Mouse (Mus musculus): ENCODE data around the gene Hdac11. TPM values are rescaled to one million over a fixed set of nuclear protein-coding genes. Genes with fewer than 3 reads are reported as not detected.
"Not testable (repeated sequence)": the region's sequence is repeated elsewhere in the genome, so short reads cannot be mapped to it uniquely, and the experiment has no call there.

Gene Hdac11
- total RNA-seq, 4 experiments from 2014 or later: 9.8 to 26.5 (median 20.6) TPM

DNA sequence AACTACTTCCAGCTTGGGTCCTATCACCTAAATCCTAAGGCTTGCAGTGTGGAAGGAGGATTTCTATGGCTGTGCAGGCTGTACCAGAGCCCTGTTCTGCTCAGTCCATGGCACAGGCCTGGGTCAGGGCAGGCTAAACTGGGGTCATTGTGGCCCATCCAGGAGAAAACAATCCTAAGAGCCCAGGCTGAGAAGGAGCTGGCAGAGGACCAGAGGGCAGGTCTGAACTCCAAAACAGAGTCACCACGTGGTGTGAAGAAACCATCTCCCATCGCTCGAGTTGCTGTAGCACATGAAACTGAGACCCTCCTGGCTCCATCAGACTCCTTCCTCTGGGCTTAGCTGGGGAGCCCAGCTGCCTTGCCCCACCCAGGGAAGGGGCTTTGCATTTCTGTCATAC, 48.9 kb downstream of the Hdac11 start:
- no peak for DNase-seq

DNA sequence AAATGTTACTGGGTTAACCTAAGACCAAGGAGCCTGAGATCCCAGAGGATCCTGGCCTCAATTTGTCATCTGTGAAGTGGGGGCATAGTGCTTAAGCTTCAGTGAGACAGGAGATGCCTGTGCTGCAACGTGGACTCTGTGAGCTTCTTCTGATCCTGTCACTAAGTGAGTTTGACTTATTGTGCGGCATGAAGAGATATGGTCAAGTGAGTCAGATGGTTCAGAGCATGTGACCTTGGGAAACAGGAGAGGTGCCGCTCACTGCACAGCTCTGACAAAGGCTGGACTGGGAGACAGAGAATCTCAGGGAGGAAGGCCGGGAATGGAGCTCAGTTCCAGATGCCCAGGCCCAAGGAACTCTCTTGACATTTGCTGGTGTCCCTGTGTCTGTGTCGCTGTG, 49.3 kb downstream of the Hdac11 start:
- peak; percentile 42 for DNase-seq

DNA sequence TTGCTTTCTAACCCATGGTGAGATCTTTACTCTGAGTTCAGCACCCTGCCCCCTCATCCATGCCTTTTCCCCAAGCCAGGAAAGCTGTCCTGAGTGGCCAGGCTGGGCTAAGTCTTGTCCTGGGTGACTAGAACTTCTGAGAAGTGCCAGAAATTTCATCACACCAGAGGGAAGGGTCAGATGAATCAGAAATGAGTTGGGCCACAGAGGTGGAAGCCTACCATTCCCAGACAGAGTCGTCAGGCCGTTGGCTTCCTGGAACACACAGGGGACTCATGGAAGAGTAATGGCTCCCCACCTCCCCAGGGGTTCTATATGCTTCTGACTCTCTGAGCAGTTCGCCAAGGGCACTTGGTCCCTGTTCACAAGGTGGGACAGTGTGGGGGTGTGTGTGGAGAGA, 51.0 kb downstream of the Hdac11 start:
- DNase-seq: peak; percentile 16

DNA sequence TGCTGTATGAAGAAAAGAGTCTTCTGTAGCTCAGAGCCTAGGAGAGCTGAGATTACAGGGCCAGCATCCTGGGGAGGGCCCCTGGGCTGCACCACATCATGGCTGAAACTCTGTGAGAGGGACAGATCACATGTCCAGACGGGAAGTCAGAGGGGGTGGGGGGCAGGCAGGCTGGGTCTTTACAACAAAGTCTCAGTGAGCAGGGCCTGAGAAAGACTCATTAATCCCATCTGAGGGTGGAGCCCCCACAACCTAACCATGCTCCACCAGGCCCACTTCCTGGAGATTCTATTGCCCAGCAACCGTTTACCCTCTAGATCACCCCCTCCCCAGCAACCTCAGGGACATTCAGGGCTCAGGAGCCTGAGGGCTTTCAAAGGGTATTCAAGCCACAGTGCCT, 53.3 kb downstream of the Hdac11 start:
- DNase-seq: no peak

DNA sequence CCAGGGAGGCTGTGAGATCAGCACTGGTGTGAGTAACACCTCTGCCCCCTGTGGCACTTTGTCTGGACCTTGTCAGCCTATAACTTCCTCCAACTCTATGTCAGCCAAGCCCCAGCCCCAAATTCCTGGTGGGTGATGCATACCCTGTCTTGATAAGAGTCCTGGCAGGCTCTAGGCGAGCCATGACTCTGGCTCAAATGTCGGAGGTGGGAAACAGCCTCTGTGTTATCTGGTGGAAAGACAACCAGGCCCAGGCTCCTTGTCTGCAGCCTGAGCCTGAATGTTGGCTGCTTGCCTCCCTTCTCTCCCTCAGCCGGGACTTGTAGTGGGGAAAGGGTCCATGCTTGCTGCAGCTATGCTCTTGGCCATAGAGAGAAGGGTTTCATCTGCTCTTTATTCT, 54.4 kb downstream of the Hdac11 start:
- no peak for DNase-seq

DNA sequence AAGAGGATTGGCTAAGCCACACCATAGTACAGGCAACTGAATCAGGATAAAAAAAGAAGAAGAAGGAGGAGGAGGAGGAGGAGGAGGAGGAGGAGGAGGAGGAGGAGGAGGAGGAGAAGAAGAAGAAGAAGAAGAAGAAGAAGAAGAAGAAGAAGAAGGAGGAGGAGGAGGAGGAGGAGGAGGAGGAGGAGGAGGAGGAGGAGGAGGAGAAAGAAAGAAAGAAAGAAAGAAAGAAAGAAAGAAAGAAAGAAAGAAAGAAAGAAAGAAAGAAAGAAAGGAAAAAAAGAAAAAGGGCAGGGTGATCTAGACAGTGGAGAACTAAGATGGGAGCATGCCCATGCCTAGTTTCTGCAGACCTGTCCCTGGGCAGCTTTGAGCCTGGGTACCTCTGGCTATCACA, 55.7 kb downstream of the Hdac11 start, which contains the start of gene Fbln2:
Fbln2 (plus strand) TSS at position 301 of the 400 bp plus-strand sequence.
- not testable (repeated sequence) for DNase-seq

DNA sequence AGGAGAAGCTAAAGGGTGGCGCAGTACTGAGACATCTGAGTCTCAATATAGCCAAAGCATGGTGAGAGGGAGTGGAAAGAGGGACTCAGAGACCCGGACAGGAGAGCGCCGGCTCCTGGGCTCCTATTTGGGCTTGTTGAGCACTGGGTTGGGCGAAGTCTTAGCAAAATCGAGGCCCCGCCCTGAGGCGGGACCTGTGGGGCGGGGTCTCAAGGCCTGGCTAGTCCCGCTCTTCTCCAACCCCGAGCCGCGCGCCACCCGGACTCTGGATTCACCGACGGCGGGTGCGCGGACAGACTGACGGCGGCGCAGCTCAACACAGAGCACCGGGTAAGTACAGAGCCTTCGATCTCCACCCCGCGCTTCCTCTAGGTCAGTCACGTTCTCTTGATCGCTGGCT, 56.1 kb downstream of the Hdac11 start:
- DNase-seq: no peak

DNA sequence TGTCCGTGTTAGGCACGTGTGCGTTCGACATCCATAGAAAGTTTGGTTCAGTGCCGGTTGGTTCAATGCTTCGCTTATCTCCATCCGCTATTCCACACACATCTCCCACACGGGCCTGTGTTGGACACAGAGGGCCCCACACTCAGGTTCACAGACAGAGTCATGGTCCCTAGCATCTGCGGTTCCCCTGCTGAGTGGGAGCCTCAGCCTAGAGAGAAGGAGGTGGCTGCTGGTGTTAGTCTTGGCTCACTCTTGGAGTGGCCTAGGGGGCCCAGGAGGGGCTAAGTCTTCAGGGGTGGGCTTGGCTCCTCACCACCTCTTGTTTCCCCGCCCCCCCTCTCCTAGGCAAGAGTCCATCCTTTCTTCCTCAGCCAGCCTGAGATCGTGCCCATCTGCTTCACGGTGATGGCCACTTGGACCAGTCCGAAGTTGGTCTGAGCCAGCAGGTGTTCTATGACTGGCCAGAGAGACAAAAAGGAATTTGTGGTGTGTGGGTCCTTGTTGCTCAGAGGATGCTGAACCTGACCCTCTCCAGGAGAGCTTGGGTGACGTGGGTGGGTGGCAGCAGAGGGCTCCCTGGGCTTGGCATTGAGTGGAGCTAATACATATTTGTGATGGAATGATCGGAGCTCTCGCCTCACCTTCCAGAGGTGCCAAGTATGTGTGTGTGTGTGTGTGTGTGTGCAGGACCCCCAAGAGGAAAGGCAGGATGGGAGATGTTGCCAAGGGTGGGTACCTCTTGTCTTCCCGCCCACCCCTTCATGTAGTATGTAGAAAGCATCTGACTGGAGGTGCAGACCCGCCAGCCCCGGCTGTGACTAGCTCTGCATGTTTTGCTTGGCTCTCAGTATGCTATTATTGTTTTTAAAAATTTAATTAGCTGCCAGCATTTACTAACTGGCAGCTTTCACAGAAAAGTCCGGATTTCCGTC, 57.1 kb downstream of the Hdac11 start:
- DNase-seq: no peak

DNA sequence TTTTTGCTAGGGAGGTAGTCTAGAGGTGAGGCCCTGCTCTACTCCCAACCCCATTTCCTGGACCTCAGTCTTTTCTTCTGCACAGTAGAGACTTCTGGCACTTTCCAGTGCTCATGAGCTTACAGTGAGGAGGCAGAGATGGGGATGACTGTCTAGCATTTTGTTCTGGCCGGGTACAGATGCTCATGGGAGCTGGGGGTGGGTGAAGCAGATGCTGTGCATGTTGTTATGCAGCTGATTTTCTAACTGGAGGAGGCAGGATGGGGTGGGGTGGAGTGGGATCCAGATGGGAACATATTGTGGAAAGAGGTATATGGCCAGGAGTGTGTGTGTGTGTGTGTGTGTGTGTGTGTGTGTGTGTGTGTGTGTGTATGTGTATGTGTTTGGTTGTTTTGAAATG, 59.0 kb downstream of the Hdac11 start:
- no peak for DNase-seq

DNA sequence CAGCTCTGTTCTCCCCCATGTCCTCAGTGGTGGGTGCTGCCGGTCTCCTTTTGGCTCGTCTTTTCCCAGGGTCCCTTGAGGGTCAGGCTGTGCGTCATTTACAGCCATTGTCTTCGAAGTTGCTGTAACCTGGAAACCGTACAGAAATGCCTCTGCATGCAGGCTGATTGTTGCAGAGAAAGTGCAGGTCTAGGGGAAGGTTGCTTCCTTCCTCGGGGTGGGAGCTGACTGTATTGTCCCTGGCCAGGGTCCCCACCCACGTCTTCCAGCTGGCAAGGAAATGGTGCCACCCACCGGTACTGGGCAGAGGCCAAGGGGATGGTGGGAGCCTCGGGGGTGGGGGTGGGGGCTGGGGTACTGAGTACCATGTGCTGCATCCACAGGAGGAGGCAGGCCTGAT, 62.0 kb downstream of the Hdac11 start:
- no peak for DNase-seq

DNA sequence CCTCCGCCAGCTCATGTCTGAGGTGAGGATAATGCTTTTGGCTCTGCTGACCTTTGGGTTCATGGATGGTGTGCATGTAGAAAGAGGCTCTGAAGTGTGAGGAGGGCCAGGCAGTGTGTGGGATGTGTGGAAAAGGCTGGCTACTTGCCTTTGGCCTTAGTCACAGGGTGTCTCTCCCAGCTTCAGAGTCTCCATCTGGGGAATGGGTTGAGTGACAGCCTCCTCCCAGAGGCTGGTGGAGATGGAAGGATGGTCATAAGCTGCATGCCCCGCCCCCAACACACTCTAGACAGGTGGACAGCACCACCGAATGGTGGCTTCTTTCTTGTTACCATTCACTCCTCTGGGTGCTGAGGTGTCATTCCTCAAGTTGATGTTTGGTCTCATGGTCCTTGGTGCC, 62.4 kb downstream of the Hdac11 start:
- DNase-seq: no peak

DNA sequence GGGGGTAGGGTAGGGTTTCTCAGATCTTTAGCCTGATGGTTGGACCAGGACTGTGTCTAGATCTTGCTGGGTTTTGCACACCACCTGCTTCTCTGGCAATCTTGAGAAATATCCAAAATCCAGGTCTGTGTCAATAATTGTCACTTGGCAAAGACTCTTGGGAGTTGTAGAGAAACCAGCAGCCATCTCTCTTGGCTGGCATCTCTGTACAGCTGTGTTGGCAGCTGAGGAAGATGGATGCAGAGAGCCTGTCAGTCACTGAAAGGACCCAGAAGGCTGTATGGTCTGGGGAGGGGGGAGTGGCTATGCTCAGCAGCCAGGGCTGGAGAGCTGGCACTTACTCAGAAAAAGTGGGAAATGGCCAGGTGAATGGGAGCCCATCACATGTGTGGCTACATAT, 63.6 kb downstream of the Hdac11 start:
- no peak for DNase-seq

DNA sequence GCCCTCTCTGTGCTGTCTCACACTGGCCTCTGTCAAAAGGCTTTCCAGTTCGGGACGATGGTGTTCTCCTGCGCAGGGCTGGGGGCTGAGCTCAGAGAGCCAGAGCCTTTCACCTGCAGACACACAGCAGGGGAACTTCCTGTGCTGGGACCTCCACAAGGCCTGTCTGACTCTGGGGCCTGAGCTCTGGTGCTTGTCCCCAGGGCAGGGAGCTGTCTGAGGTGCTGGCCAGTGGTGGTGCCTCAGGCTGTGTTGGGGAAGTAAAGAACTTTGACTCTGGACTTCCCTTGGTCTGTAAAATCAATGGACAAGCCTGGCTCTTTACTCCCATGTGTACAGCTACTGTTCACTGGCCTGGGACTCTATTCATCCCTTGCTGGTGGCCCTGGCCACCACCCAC, 64.6 kb downstream of the Hdac11 start:
- DNase-seq: no peak

DNA sequence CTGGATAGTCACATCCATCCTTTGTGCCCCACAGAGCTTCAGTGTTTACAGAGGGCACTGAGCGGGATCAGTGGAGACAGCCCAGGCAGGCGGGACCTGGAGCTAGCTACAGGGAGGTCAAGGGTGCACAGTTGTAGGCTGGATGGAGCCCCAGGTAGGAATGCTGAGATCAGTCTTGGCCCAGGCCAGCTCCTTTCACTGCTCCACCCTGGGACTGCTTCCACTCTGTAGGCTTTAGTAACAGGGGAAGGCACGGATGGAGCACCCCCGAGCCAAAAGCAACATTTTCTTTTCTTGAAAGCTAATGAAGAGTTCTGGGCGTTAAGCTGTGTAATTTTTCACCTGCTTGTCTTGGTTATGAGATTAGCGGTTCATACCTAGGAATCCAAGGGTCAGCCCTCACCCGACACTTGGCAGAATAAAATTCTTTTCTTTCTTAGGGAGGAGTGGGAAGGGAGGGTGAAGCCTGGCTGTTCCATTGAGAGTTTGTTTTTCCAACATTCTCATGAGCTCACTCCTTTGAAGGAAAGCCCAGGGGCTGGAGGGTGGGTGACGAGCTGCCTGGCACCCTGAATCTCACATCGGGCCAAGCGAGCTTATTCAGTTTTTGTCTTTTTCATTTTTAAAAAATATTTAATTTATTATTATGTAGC, 66.4 kb downstream of the Hdac11 start:
- DNase-seq: no peak

Other genes starting within 250 kb of the Hdac11 start
- gene Iqsec1, start 168.0 kb upstream of the Hdac11 start, total RNA-seq (2022): 100 to 1,000 TPM; 110 to 149 (median 131) TPM
- gene Nup210, start 39.8 kb upstream of the Hdac11 start, total RNA-seq (2022): 10 to 100 TPM in 2 of 4 experiments, 1 to 10 TPM in 2; 3.5 to 14.2 (median 9.0) TPM
- gene Fbln2, start 55.8 kb downstream of the Hdac11 start, total RNA-seq (2022): 10 to 100 TPM in 3 of 4 experiments, 1 to 10 TPM in 1; 8.8 to 24.6 (median 14.7) TPM

Measured in adrenal gland, adult 8-10 months (tissue).